Mouse (Mus musculus) thymus, adult 2 months (tissue): ENCODE measurements around the gene Taar7a.

Experiments
- CTCF ChIP-seq: fragments of 200-500 bp; IDR thresholded peaks from 2 replicates; pipeline ENCODE4 v1.5.1; 2012; ENCODE audit warnings: mild to moderate bottlenecking, control low read depth, low read length, moderate library complexity, borderline replicate concordance; ENCODE audit not compliant: control insufficient read depth, poor library complexity, insufficient read depth; ENCODE audit errors: extremely low read depth
- POLR2A ChIP-seq: fragments of 200-500 bp; IDR thresholded peaks from 2 replicates; pipeline ENCODE4 v1.6.1; 2012; ENCODE audit warnings: mild to moderate bottlenecking, low read length, control low read depth, moderate library complexity; ENCODE audit not compliant: control insufficient read depth, poor library complexity, insufficient read depth; ENCODE audit errors: extremely low read depth

DNA sequence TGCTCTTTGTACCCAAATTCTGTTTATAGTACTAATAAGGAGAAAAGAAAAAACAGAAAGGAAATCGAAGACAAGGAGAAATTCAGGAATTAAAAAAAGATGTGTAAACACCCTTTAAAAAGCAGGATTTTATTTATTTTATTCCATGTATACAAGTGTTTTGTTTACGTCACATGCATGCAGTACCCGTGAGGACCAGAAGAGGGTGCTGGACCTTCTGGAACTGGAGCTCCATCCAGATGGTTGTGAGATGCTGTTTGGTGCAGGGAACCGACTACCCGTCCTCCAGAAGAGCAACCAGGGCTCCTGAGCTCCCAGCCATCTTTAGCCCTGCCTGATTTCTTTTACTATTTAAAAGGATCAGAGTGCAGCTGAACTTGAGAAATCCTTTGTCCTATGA lies 50.8 kb downstream of the Taar7a start:
- no peak for TF ChIP-seq CTCF
- no peak for TF ChIP-seq POLR2A
